Mouse (Mus musculus) NIH3T3 (cell line): ENCODE data around the gene Cxadr.

Source experiments
- DNase-seq: peaks from one replicate; pipeline ENCODE4 v3.0.0-alpha.2; 2012; ENCODE audit warnings: low read depth

Cxadr gene

DNA sequence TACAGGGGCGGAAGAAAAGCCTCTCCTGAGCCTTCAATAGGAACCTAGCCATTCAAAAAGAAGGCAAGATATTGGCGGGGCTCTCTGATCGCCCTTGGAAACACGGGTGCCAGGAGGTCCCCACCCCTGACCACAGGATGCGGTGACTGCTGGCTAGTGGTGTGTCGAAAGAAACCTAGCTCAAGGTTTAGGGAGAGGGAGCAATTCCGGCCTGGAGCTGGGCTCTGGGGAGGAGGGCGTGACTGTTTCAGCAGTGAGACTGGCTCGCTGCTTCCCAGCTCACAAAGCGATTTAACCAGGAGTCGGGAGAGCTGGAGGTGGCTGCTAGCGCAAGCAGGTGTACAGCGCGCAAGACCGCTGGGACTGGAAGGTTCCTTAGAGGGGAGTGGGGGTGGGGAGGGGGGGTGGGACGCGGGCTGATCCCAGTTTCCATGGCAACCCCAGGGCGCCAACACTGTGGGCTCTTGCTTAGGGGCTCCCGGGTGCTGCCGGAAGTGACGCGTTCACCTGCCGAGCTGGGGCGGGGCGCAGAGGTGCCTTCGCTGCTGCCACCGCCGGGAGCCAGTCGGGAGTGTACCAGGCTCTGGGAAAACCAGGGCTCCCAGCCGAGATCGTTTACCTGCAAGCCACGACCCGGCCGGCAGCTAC, at the start of gene Cxadr:
Gene Cxadr, plus strand, starts transcription at position 307 of the 648 bp plus-strand sequence.
- no peak for DNase-seq

DNA sequence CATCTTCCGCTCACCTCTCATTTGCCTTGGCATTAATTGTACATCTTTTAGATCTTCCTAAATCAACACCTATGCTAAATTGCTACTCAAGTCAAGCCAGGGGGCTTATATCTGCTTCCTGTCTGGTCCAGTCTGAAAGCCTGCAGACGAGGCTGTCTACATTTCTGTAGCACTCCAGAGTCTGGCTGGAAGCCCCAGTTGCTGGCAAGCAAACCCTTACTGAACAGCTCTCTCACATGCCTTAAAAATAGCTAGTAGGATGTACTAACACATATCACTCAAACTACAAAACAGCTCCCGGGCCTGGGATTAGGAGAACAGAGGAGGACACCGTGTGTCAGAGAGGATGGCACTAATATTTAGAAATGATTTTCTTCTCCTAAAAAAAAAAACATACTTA, 42.3 kb upstream of the Cxadr start:
- peak; percentile 8 for DNase-seq

DNA sequence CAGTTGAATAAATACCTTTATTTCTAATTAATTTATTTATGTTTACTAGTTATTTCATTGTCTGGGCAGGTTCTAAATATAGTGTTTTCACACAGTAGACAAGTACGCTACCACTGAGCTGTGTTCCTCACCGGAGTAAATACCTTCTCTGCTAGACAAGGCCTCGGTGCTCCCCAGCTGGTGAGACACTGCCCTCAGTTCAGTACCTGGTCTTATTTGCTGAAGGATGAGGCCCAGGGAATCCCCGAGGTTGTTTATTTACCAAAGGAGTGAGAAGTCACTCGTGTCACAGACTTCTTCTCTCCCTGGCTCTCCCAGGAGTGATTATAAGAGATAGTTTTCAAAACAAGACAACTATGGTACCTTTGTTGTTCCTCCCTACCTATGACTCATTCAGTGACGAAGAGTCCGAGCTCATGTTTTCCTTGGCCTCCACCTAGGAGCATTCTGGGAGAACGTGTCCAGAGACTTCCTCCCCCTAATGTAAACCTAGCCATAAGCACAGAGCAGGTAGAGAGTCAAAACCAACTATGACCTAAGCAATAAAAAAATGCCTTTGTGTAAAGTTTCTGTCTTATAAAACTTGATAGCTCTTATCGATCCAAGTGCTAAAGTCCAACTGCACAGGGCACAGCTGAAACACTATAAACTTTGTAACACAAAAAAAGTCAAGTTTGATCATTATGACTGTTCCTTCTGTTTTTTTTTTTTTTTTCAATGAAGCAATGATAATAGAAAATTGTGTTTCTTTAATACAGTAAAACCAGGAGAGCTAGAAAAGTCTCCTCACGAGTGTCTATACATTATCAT, 41.0 kb upstream of the Cxadr start:
- no peak for DNase-seq

DNA sequence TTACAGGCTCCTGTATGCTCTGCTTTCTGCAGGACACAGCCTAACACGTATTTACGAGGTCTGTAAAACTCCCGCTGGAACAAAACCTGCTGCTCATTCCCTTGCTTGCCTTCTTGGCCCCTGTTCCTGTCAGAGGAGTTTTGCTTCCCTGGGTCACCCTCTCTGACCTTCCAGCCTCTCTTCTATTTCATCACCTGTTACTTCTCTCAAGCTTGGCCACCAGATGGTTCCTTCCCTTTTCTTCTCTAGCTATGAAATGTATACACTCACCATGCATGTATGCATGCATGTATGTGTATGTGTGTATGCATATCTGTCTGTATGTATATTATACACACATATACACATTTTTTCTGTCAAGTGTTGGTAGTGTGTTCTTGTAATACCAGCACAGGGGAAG, 39.8 kb upstream of the Cxadr start:
- no peak for DNase-seq

DNA sequence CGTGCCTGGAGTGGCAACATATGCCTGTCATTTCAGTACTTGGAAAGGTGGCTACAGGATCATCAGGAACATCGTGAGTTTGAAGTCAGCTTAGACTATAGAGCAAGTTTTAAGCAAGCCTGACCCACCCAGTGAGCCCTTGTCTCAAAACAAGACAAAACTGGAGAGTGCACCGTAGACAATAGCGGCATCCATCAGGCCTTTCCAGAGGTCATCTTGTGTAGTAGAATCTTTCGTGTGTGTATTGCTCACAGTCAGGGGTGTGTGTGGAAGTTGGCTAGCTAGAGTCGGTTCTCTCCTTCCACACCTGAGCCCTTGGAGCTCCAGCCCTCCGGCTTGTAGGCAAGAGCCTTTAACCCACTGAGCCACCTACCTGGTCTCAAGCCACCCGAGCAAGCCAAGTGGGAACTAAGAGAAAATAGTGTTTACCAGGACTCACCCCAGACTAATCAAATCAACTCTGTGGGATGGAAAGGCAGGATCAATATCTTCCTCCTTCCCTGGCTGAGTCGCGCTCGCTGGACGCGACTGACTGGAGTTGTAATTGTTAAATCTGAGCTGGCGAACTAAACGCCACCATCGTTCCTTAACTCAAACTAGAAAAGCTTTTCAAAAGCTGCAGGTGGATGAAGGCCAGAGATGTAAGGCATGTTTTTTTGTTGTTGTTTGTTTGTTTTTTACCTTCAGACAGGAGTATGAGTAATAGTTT, 36.7 kb upstream of the Cxadr start:
- DNase-seq, result no peak

DNA sequence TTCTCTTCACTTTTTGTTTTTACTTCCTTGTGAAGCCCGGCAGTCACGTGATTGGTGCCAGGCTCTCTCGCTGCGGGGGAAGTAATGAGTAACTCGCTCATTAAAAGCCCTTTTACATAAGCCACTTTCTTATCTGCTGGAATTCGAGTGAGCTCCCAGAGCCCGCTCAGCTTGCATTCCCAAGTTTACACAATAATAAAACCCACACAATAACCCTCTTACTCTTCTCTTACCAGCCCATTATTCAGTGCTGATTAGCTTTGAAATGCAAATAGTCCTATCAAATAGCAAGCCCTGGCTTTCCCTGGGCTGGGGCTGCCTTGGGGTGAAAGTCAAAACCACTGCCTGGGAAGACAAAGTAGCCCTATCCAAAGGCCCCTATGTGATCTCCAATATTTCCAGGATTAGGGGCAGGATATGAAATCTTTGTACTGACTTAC, 36.1 kb upstream of the Cxadr start:
- no peak for DNase-seq

DNA sequence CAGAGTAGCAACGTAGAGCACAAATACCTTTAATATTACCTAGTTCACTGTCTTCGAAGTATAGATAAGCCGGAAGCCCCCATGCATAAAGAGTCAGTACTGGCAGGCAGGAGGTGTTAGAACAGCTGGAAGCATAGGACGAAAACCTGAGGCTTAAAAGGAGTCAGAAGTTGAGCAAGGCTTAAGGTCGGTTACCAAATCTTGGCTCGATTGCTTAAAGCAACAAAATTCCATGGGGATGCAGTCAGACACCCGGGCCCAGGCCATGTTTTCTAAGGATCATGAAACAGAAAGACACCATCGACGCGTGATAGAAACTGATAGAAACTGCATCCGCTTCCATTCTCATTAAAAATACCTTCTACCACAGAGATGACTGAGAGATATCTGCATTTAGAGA, 35.5 kb upstream of the Cxadr start:
- peak; percentile 6 for DNase-seq

DNA sequence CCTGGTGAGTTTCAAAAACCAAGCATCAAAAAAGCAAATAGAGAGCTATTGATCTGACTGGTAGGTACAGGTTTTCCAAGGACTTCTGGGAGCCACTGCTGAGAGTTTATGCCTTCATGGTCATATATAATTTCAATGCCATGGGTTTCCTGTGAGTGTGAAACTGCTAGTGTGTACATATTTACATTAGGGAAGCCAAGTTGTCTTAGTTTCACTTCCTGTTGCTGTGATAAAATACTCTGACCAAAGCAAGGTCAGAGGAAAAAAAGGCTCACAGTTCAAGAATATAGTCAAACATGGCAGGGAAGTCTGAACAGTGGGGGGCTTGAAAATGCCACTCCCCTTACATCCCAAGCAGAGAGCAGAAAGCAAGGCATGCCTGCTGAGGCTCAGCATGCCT, 33.8 kb upstream of the Cxadr start:
- no peak for DNase-seq

DNA sequence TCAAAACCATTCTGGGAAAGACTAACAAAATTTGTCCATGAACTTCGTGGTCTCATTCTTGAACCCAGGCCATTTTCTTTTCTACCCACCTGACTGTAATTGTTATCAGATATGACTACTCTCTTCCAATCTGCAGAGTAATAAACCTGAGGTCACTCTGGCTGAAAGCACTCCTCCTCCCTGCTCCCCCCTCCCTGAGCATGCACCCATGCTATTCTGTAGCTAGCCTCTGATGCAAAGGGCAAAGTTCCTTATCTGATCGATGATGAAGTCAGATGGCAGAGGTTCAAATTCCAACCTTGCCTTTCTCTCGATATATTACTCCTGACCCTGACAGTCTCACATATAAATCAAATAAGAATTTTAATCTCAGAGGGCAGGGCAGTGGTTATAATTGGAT, 33.1 kb upstream of the Cxadr start:
- no peak for DNase-seq

DNA sequence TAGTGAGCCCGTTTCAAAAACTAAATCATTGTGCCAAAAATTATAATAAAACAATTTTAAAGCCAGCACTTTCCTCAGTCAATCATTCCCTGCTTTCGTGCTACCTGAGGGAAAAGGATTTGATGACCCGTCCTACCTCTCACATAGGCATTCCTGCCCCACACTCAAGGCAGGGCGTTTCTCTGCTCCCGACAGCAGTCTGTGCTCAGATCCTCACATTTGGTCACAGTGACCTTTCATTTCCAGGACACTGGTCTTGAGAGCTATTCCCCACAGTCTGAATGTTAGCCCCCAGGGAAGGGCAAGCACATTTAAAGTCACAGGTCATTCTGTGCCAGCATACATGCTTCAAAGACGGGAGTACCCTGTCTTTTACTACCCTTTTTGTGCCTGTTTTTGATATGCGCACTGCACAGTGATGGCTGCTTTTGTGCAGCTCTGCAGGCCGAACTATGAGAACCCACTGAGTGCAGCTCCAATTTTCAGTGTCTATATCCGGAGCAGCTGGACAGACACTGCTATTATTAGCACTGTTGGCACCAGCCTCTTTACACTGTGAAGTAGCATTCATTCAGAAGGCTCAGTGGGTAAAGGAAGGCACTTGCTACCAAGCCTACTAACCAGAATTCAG, 26.3 kb upstream of the Cxadr start:
- no peak for DNase-seq

DNA sequence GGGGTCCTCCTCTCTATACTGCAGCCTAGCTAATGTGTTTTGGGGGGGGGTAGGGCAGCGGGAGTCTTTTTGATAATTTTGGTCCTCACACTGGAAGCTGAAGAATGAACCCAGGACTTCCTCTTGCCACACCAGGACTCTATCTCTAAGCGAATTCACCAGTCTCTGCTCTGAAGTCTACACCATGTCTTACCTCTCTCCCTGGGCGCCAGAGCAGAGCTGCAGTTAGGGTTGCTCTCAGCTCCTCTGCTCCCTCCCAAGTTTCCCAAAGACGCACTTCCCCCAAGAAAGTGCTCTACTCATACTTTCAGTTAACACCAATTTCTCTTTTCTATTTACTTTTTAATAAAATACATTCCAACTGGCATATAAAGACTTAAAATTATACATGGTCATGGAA, 23.7 kb upstream of the Cxadr start:
- no peak for DNase-seq

DNA sequence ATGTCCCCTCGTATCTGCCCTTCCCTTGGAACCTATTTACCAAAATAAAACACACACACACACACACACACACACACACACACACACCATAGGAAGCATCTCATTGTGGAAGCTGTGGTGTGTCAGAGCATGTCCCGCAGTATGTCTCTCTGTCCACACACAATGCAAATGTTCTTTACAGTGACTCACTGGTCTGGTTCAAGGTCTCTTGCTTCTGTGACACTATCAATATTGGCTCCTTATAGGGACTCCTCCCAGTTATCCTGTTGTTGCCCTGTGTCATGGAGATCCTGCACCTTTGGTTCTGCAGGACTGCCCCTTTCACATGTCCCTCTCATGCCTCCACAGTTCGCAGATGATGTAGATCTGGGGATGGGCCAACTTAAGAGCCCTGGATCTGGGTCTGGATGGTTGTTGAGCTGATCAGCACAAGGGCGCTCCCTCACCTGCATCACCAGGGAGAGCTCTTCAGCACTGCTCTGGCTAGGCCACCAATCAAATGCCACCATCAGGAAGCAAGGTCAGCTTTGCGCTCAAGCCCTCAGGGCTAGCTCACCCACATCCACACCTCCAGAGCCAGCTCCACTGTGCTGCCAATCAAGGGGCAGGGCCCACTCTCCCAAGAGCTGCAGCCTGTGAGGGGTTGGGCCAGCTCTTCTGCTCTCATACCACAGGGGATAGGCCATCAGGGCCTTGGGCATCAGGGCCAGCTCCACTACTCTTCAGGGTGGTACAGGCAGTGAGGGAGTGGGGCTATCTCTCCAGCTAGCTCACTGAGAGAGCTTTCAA, 21.0 kb upstream of the Cxadr start:
- no peak for DNase-seq

DNA sequence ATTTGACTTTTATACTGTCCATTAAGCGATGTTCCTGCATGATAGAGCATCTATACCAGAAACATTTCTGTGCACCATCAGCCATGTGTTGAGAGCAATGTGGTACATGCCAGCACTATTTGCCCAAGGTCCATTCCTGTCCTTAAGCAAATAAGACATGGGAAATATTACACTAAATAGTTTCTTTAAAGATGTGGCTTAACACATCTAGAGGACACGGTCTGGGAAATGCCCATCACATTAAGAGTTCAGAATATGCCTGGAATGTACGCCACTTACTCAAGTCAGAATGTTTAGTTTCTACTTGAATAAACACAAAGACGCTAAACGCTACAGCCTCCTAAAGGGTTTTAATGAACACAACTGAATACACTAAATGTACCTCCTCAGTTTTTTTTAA, 18.1 kb upstream of the Cxadr start:
- no peak for DNase-seq

DNA sequence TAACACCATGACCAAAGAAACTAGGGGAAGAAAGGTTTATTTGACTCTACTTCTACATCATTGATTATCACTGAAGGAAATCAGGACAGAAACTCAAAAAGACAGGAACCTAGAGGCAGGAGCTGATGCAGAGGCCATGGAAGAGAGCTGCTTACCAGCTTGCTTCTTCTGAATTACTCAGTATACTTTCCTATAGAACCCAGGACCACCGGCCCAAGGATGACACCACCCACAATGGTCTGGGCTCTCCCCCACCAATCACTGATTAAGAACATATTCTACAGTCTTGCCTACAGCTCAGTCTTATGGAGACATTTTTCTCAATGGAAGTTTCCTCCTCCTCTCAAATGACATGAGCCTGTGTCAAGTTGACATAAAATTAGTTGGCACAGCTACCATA, 7.2 kb upstream of the Cxadr start:
- no peak for DNase-seq

DNA sequence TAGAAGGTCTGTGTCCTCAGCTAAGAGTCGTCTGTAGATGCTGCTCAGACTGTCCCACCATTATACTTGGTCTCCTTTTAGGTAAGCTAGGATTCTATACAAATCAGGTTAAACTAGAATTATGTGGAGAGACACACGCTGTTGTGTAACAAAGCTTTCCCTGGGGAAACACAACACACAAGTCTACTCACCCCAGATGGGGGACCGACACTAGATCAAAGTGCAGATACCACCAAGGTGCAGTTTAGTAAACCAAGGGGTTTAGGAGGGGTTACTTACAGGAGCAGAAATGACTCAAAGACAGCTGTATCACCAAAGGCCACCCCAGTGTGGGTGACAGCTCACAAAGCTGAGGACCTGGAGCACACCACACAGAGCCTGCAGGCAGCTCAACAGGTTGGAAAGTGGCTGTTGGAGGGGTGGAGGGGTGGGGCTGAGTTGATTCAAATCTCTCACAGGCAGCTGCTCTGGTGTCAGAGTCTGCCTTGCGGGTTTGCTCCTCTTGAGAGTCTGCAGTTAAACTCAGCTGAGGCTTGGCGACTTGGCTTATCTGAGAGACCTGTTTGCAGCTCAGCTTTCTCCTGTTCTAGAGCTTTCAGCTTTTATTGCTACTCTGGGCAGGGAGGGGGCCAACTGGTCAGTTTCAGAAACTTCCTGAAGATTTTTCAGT, 6.5 kb upstream of the Cxadr start:
- DNase-seq, result no peak

DNA sequence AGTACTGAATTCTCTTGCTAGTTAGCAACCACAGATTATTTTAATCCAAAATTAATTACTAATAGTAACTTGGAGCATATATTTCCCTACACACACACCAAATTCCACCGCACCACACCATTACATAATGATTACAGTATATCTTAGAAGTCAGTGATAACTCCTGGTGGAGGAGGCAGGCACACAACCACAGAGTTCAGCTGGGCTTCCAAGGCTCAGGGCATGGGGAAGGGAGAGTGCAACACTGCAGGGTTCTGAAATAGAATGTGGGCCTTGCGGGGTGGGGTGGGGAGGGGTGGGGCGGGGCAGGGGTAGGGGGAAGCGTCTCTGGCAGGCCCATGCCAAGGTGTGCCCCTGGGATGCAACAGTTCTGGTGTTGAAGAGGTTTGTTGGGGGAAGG, 5.7 kb upstream of the Cxadr start:
- DNase-seq, result no peak

DNA sequence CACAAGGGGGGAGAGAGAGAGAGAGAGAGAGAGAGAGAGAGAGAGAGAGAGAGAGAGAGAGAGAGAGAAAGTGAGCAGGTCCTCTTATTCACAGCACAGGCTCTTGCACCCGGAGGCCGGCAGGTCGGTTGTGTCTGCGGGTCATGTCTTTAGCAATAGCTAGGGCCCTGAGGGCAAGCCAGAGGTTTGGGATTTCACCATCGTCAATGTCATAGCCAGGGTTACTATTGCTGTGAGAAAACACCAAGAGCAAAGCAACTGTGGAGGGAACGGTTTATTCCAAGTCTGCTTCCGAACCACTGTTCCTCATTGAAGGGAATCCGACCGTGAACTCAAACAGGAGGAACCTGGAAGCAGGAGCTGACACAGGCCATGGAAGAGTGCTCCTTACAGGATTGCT, 5.2 kb upstream of the Cxadr start:
- DNase-seq, result no peak

DNA sequence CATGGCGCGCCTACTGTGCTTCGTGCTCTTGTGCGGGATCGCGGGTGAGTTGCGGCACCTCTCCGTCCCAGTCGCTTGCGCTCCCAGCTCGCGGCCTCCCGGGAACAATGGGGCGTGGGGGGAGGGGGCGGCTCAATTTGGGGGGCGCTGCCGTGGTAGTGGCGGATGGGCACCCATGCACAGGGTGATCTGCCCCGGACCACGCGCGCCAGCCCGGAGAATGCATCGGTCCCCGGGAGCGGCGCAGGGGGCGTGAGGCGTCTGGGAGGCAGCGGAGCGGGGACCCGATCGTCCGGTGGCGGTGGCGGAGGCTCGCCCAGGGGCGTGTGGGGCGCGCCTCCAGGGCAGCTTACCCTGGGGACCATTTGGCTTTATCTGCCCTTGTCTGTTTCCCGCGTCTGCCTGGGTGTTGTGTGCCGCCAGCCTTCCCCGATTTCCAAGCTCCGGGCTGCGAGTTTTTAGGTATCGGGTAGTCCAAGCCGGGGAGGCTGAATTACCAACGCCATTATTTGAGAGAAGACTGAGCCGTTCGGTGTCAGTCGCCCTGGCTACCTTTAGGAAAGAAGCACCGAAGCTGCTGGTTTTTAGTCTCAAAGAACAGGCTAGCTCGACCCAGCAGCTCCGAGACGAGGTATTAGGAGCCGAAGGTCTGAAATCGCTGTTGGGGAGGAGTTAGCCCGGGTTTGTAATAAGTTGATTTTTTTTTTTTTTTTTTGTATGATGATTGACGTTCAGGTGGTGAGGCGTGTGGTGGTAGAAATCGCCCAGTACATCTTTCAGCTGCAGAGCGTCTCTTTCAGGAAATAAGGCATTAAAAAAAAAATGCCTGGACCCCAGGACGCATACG, 765 bp downstream of the Cxadr start:
- DNase-seq, result no peak

DNA sequence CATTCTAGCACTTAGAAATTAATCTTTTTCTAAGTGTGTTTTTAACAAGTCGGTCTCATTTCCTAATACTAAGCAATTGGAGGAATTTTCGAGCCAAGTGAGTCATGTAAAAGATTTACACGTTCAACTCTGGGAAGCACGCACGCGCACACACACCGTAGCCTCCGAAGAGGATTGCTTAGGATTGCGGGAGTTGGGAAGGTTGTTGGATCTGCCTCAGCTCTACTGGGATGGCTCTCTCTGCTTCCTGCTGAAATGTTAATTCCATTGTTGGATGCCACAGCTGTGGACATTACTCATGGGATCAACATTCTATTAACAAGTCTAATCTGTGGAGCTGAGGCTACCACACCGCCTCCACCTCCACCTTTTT, 1.4 kb downstream of the Cxadr start:
- peak; percentile 3 for DNase-seq

DNA sequence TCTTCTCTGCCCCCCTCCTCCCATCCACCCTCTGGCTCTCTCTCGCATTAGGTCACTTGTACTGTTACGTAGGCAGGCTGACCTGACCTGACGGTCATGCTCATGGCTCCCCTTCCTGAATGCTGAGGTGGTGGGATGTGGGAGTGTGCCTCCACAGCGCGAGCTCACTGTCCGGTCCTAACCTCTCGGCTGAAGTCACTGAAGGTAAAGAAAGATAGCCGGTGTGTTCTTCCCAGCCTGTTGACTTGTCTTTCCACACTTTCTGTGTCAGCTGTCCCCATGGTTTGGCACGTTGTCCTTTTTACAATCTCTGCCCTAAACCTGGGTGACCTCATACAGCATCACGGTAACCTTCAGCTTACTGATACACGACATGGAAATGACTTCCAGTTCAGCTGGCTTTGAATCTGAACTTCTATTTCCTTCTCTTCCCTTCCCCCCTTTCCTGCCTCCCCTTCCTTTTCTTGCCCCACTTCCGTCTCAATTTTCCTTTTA, 4.4 kb downstream of the Cxadr start:
- DNase-seq, result no peak
